Mouse (Mus musculus) hindbrain, embryonic 16.5 days (tissue): ENCODE measurements around the gene Lrrc46. TPM values are rescaled to one million over a fixed set of nuclear protein-coding genes. Genes with fewer than 3 reads are reported as not detected.

ENCODE experiments used
- ATAC-seq: fragments of 200-750 bp; cut with Nextera tagmentation; 2 replicates; pipeline ENCODE4 v1.8.0; 2017; ENCODE audit warnings: moderate TSS enrichment, moderate library complexity
- H3K27ac ChIP-seq: fragments of 300-500 bp; sonication (generic); 2 replicates; pipeline ENCODE4 v1.5.1; 2014; ENCODE audit warnings: low read depth, mild to moderate bottlenecking, control low read depth, low read length, moderate library complexity
- H3K27me3 ChIP-seq: fragments of 300-500 bp; sonication (generic); replicated peaks from 2 replicates; pipeline ENCODE4 v1.6.1; 2014; ENCODE audit warnings: low read length; ENCODE audit not compliant: control insufficient read depth, insufficient read depth
- H3K36me3 ChIP-seq: fragments of 300-500 bp; sonication (generic); 2 replicates; pipeline ENCODE4 v1.6.1; 2014; ENCODE audit warnings: mild to moderate bottlenecking, low read length, moderate library complexity, mixed read lengths; ENCODE audit not compliant: control insufficient read depth, insufficient read depth
- H3K4me1 ChIP-seq: fragments of 300-500 bp; sonication (generic); 2 replicates; pipeline ENCODE4 v1.6.1; 2014; ENCODE audit warnings: low read depth, low read length; ENCODE audit not compliant: control insufficient read depth, insufficient read depth
- H3K4me2 ChIP-seq: fragments of 300-500 bp; sonication (generic); 2 replicates; pipeline ENCODE4 v1.6.1; 2014; ENCODE audit warnings: mild to moderate bottlenecking, low read length, control low read depth, moderate library complexity
- H3K4me3 ChIP-seq: fragments of 300-500 bp; sonication (generic); 2 replicates; pipeline ENCODE4 v1.5.1; 2014; ENCODE audit warnings: mild to moderate bottlenecking, low read length, control low read depth, moderate library complexity
- H3K9ac ChIP-seq: fragments of 300-500 bp; sonication (generic); 2 replicates; pipeline ENCODE4 v1.6.1; 2014; ENCODE audit warnings: low read depth, mild to moderate bottlenecking, control low read depth, low read length, moderate library complexity
- H3K9me3 ChIP-seq: fragments of 300-500 bp; sonication (generic); 2 replicates; pipeline ENCODE4 v1.6.1; 2014; ENCODE audit warnings: mild to moderate bottlenecking, low read length, moderate library complexity; ENCODE audit not compliant: control insufficient read depth
- WGBS: fragments of 180-500 bp; shearing (Covaris S2); extraction: QIAGEN DNeasy Blood & Tissue Kit; methylation state at CpG from one replicate; pipeline ENCODE4 v1.1.7; 2014; 5-methylcytosine and 5-hydroxymethylcytosine counted together
- polyA plus RNA-seq: library from polyadenylated mRNA; unstranded; fragments of >200 nt; fragmentation: Nextera tagmentation; extraction: Ambion mirVana; gene quantifications from 2 replicates; pipeline ENCODE4 v1.2.1, GENCODE M21; 2015

The Lrrc46 gene
- polyA plus RNA-seq, 1 experiment from 2014 or later: 3.4 TPM

- no peak overlapping the region for H3K27ac ChIP-seq
- H3K4me2 ChIP-seq: no peak overlapping the region
- H3K36me3 ChIP-seq: 0 out of 2 replicates have a peak, but pooled peaks cover 2% of the 10 kb centered on the region
- no peaks in the 10 kb centered on the region for H3K27me3 ChIP-seq
- peak; percentile 72 for ATAC-seq
- no peaks in the 10 kb centered on the region for H3K4me1 ChIP-seq
- 36% methylated on average over 3 of the region's 3 CpGs for WGBS
- no peak overlapping the region for H3K9ac ChIP-seq
- no peaks in the 10 kb centered on the region for H3K9me3 ChIP-seq
- no peak overlapping the region for H3K4me3 ChIP-seq
Observed at GRCm38 (mm10) chr11:97072533-97072932, 31.3 kb upstream of the Lrrc46 start.

GRCm38 (mm10) chr11:97071129-97071528, 29.9 kb upstream of the Lrrc46 start:
- WGBS: 82% methylated on average over 1 of the region's 1 CpGs
- H3K27ac ChIP-seq: no peak overlapping the region
- H3K4me2 ChIP-seq: no peak overlapping the region
- ATAC-seq: no peak
- no peak overlapping the region for H3K4me3 ChIP-seq
- H3K9ac ChIP-seq: no peak overlapping the region
- no peaks in the 10 kb centered on the region for H3K27me3 ChIP-seq
- no peaks in the 10 kb centered on the region for H3K4me1 ChIP-seq
- no peaks in the 10 kb centered on the region for H3K9me3 ChIP-seq
- H3K36me3 ChIP-seq: 0 out of 2 replicates have a peak, but pooled peaks cover 2% of the 10 kb centered on the region

GRCm38 (mm10) chr11:97069770-97070169, 28.6 kb upstream of the Lrrc46 start:
- H3K9ac ChIP-seq: no peak overlapping the region
- no peak overlapping the region for H3K4me2 ChIP-seq
- no peak overlapping the region for H3K27ac ChIP-seq
- H3K4me3 ChIP-seq: no peak overlapping the region
- no peaks in the 10 kb centered on the region for H3K27me3 ChIP-seq
- ATAC-seq: no peak
- H3K4me1 ChIP-seq: no peaks in the 10 kb centered on the region
- H3K36me3 ChIP-seq: 0 out of 2 replicates have a peak, but pooled peaks cover 2% of the 10 kb centered on the region
- 93% methylated on average over 2 of the region's 2 CpGs for WGBS
- H3K9me3 ChIP-seq: no peaks in the 10 kb centered on the region

- WGBS: 53% methylated on average over 1 of the region's 1 CpGs
- Histone ChIP-seq H3K4me1 (no peaks in the 10 kb centered on the region), H3K27ac (no peak overlapping the region), H3K4me3 (no peak overlapping the region), H3K4me2 (no peak overlapping the region), H3K27me3 (no peaks in the 10 kb centered on the region), H3K9me3 (no peaks in the 10 kb centered on the region), H3K9ac (no peak overlapping the region), H3K36me3 (peaks cover 2% of the 10 kb centered on the region; the same call in 1 of the 2 replicates)
- ATAC-seq: peak; percentile 55; the same call in 1 of the 2 replicates
Observed at GRCm38 (mm10) chr11:97069333-97069732, 28.1 kb upstream of the Lrrc46 start.

- no peak overlapping the region for H3K9ac ChIP-seq
- H3K4me3 ChIP-seq: no peak overlapping the region
- 46% methylated on average over 21 of the region's 22 CpGs for WGBS
- ATAC-seq: no peak
- H3K36me3 ChIP-seq: peaks cover 2% of the 10 kb centered on the region; the same call in 1 of the 2 replicates
- no peak overlapping the region for H3K4me2 ChIP-seq
- no peaks in the 10 kb centered on the region for H3K4me1 ChIP-seq
- no peaks in the 10 kb centered on the region for H3K9me3 ChIP-seq
- no peaks in the 10 kb centered on the region for H3K27me3 ChIP-seq
- no peak overlapping the region for H3K27ac ChIP-seq
Observed at GRCm38 (mm10) chr11:97066656-97067360, 25.6 kb upstream of the Lrrc46 start.

GRCm38 (mm10) chr11:97065538-97066295, 24.5 kb upstream of the Lrrc46 start:
- WGBS: 88% methylated on average over 12 of the region's 12 CpGs
- Histone ChIP-seq H3K4me2 (no peak overlapping the region), H3K9ac (no peak overlapping the region), H3K27ac (no peak overlapping the region), H3K4me3 (no peak overlapping the region), H3K4me1 (no peaks in the 10 kb centered on the region), H3K9me3 (no peaks in the 10 kb centered on the region), H3K27me3 (no peaks in the 10 kb centered on the region), H3K36me3 (peaks cover 9% of the 10 kb centered on the region)
- no peak for ATAC-seq

GRCm38 (mm10) chr11:97063921-97064295, 22.7 kb upstream of the Lrrc46 start:
- H3K9me3 ChIP-seq: no peaks in the 10 kb centered on the region
- no peak overlapping the region for H3K4me3 ChIP-seq
- 89% methylated on average over 3 of the region's 3 CpGs for WGBS
- peaks cover 14% of the 10 kb centered on the region for H3K36me3 ChIP-seq
- H3K4me2 ChIP-seq: no peak overlapping the region
- no peak overlapping the region for H3K27ac ChIP-seq
- H3K27me3 ChIP-seq: no peaks in the 10 kb centered on the region
- H3K9ac ChIP-seq: no peak overlapping the region
- H3K4me1 ChIP-seq: no peaks in the 10 kb centered on the region
- ATAC-seq: no peak

- Histone ChIP-seq H3K9me3 (no peaks in the 10 kb centered on the region), H3K9ac (no peak overlapping the region; the same call in 1 of the 2 replicates), H3K27me3 (no peaks in the 10 kb centered on the region), H3K27ac (no peak overlapping the region; the same call in 1 of the 2 replicates), H3K4me1 (no peaks in the 10 kb centered on the region), H3K36me3 (peaks cover 16% of the 10 kb centered on the region), H3K4me2 (no peak overlapping the region), H3K4me3 (no peak overlapping the region)
- 37% methylated on average over 9 of the region's 9 CpGs for WGBS
- no peak for ATAC-seq
Observed at GRCm38 (mm10) chr11:97063274-97063920, 22.2 kb upstream of the Lrrc46 start.

- H3K9me3 ChIP-seq: no peaks in the 10 kb centered on the region
- no peak overlapping the region; the same call in 1 of the 2 replicates for H3K9ac ChIP-seq
- H3K36me3 ChIP-seq: peaks cover 22% of the 10 kb centered on the region
- no peaks in the 10 kb centered on the region for H3K27me3 ChIP-seq
- H3K4me3 ChIP-seq: no peak overlapping the region
- no peak overlapping the region; the same call in 1 of the 2 replicates for H3K4me2 ChIP-seq
- H3K27ac ChIP-seq: no peak overlapping the region
- no peak for ATAC-seq
- 31% methylated on average over 11 of the region's 11 CpGs for WGBS
- peaks cover 20% of the 10 kb centered on the region for H3K4me1 ChIP-seq
Observed at GRCm38 (mm10) chr11:97052219-97052646, 11.0 kb upstream of the Lrrc46 start.
